ENCODE assay signal across 18 mouse cellular contexts in the genomic region with DNA sequence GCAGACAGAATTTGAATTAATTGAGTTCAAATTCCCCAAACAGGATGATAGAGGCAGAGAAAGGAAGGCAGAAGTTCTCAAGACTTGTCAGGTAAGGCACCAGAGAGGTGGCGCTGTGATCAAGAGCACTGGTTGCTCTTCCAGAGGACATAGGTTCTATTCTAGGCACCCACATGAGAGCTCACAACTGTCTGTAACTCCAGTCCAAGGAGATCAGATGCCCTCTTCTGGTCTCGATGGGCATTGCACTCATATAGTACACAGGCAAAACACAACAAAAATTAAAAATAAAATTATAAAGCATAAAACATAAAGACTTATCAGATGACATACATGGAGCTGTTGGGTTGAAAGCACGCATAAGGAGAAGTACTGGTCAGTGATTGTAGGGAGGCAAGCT. TPM values are rescaled to one million over a fixed set of nuclear protein-coding genes. Genes with fewer than 3 reads are reported as not detected.
A peak's percentile ranks its signal among the peaks of the same experiment; 100 is the strongest.
DNase-seq lines count a peak whose midpoint lies in the region; ATAC-seq and TF ChIP-seq lines count a peak whose summit lies in the region.
"Had no signal": no experiment of that assay in that cellular context is flagged by ENCODE, and none has a peak within 500 bp of the region (broad histone marks: within the 10 kb centered on the region; RNA-seq: fewer than 3 reads in every experiment).

No protein-coding gene starts in this region.

- H3K4me1 ChIP-seq in heart, embryonic 10.5 days = no peaks in the 10 kb centered on the region
- H3K4me1 ChIP-seq in E14TG2a.4 (replicated peaks; ENCODE audit: low read depth, low read length) = peaks cover 24% of the 10 kb centered on the region
- H3K4me1 ChIP-seq in forebrain, embryonic 12.5 days = no peaks in the 10 kb centered on the region
- H3K4me1 ChIP-seq: liver, embryonic 13.5 days; midbrain, embryonic 15.5 days; neural tube, embryonic 13.5 days had no signal

- no peak overlapping the region for H3K9ac ChIP-seq in forebrain, embryonic 12.5 days
- H3K9ac ChIP-seq: hindbrain, embryonic 14.5 days; liver, embryonic 13.5 days; midbrain, embryonic 15.5 days; neural tube, embryonic 13.5 days had no signal

- no peaks in the 10 kb centered on the region for H3K36me3 ChIP-seq in heart, embryonic 10.5 days
- H3K36me3 ChIP-seq in E14TG2a.4 (ENCODE audit: insufficient read depth, low read length) = no peaks in the 10 kb centered on the region
- H3K36me3 ChIP-seq in forebrain, embryonic 12.5 days (replicated peaks) = no peaks in the 10 kb centered on the region
- H3K36me3 ChIP-seq: liver, embryonic 13.5 days; midbrain, embryonic 15.5 days; neural tube, embryonic 13.5 days had no signal

- no peak for ATAC-seq in forebrain, embryonic 12.5 days (ENCODE audit: low FRiP score)
- ATAC-seq: activated CD4-positive, CD25-positive, alpha-beta regulatory T cell, adult 4 months; midbrain, embryonic 15.5 days had no signal

- no peak overlapping the region for H3K4me3 ChIP-seq in heart, embryonic 10.5 days
- no peak overlapping the region for H3K4me3 ChIP-seq in E14TG2a.4 (replicated peaks; ENCODE audit: low read length)
- no peak overlapping the region for H3K4me3 ChIP-seq in forebrain, embryonic 12.5 days (replicated peaks)
- H3K4me3 ChIP-seq: liver, embryonic 13.5 days; midbrain, embryonic 15.5 days; neural tube, embryonic 13.5 days had no signal

- peak; percentile 28 for DNase-seq in heart, adult 11 months
- no peak for DNase-seq in heart, embryonic 10.5 days (ENCODE audit: low spot score)
- DNase-seq in lung, postnatal 36 days = peak; percentile 17
- DNase-seq in lung, postnatal 10 days = no peak
- peak; percentile 21 for DNase-seq in induced T-regulatory cell, adult 2 months (ENCODE audit: low read depth)
- no peak for DNase-seq in urinary bladder, postnatal 14 days (ENCODE audit: low spot score)
- DNase-seq: adrenal gland, postnatal 36 days; cerebellum, postnatal 36 days; kidney, adult 9 months; layer of hippocampus, adult 9-11 months; liver, embryonic 13.5 days had no signal

- H3K4me2 ChIP-seq in forebrain, embryonic 12.5 days = no peak overlapping the region
- H3K4me2 ChIP-seq: hindbrain, embryonic 14.5 days; liver, embryonic 13.5 days; midbrain, embryonic 15.5 days; neural tube, embryonic 13.5 days had no signal

- 77% methylated on average over 3 of the region's 3 CpGs for WGBS in heart, embryonic 10.5 days
- 91% methylated on average over 3 of the region's 3 CpGs for WGBS in forebrain, embryonic 12.5 days

- peak; percentile 55 for TF ChIP-seq CTCF in E14TG2a.4 (conservative IDR thresholded peaks at IDR 0.05; ENCODE audit: low read length)

- H3K27me3 ChIP-seq in heart, embryonic 10.5 days (ENCODE audit: insufficient read depth, poor library complexity, severe bottlenecking) = no peaks in the 10 kb centered on the region
- 0 out of 2 replicates have a peak, but pooled peaks cover 3% of the 10 kb centered on the region for H3K27me3 ChIP-seq in E14TG2a.4 (ENCODE audit: insufficient read depth, low read length)
- H3K27me3 ChIP-seq in forebrain, embryonic 12.5 days = no peaks in the 10 kb centered on the region
- H3K27me3 ChIP-seq: liver, embryonic 13.5 days; midbrain, embryonic 15.5 days; neural tube, embryonic 13.5 days had no signal

- no peak overlapping the region for H3K27ac ChIP-seq in heart, embryonic 10.5 days
- H3K27ac ChIP-seq in forebrain, embryonic 12.5 days = no peak overlapping the region
- H3K27ac ChIP-seq: hindbrain, embryonic 14.5 days; liver, embryonic 13.5 days; macrophage; midbrain, embryonic 15.5 days; neural tube, embryonic 13.5 days had no signal

- H3K9me3 ChIP-seq in heart, embryonic 10.5 days = no peaks in the 10 kb centered on the region
- peaks cover 8% of the 10 kb centered on the region; the same call in 1 of the 2 replicates for H3K9me3 ChIP-seq in E14TG2a.4 (ENCODE audit: low read length)
- no peaks in the 10 kb centered on the region for H3K9me3 ChIP-seq in forebrain, embryonic 12.5 days
- H3K9me3 ChIP-seq: midbrain, embryonic 15.5 days; neural tube, embryonic 13.5 days had no signal

RNA-seq across cellular contexts. Expression of a gene that starts 8.4 kb away (rescaled TPM):
- 4.5 and 6.7 TPM in 2 replicates for polyA plus RNA-seq in heart, embryonic 10.5 days (2016; fragmentation: Nextera tagmentation; extraction: Ambion mirVana)
- polyA plus RNA-seq in forebrain, embryonic 12.5 days (2016; fragmentation: Nextera tagmentation; extraction: Ambion mirVana) = 22.9 and 25.9 TPM in 2 replicates
- polyA plus RNA-seq: activated CD4-positive, CD25-positive, alpha-beta regulatory T cell, adult 4 months; macrophage had no signal

RNA-seq across cellular contexts. Expression of a gene that starts 43.2 kb away (rescaled TPM):
- polyA plus RNA-seq in heart, embryonic 10.5 days (2016; fragmentation: Nextera tagmentation; extraction: Ambion mirVana) = 24.4 and 32.4 TPM in 2 replicates
- 53.0 and 56.1 TPM in 2 replicates for polyA plus RNA-seq in forebrain, embryonic 12.5 days (2016; fragmentation: Nextera tagmentation; extraction: Ambion mirVana)

RNA-seq across cellular contexts. Expression of a gene that starts 56.1 kb away (rescaled TPM):
- 6.5 and 8.0 TPM in 2 replicates for polyA plus RNA-seq in heart, embryonic 10.5 days (2016; fragmentation: Nextera tagmentation; extraction: Ambion mirVana)
- polyA plus RNA-seq in forebrain, embryonic 12.5 days (2016; fragmentation: Nextera tagmentation; extraction: Ambion mirVana) = 4.8 and 5.6 TPM in 2 replicates

Comparison
In these comparisons a context has a peak if more than half of its experiments do, and no peak if none do; other contexts are left out.
1. DNase-seq: peak in heart, adult 11 months (single experiment), lung, postnatal 36 days (single experiment) and induced T-regulatory cell, adult 2 months (single experiment); none in heart, embryonic 10.5 days (single experiment), lung, postnatal 10 days (single experiment) and urinary bladder, postnatal 14 days (single experiment).